Mouse (Mus musculus) hindbrain, embryonic 15.5 days (tissue): ENCODE measurements at regions not wholly inside any gene's neighbourhood (a gene's known extent, or its start where the extent isn't known, plus 50 kb on each side); places are given as distances from the start of the nearest gene placed in this dataset.

Experiments used
- ATAC-seq: fragments of 200-750 bp; cut with Nextera tagmentation; 2 replicates; pipeline ENCODE4 v1.8.0; 2017; ENCODE audit warnings: low read depth, moderate number of reproducible peaks, moderate TSS enrichment; ENCODE audit not compliant: low FRiP score
- H3K27ac ChIP-seq: fragments of 300-500 bp; sonication (generic); replicated peaks from 2 replicates; pipeline ENCODE4 v1.5.1; 2015; ENCODE audit warnings: mild to moderate bottlenecking, inconsistent platforms
- H3K27me3 ChIP-seq: fragments of 300-500 bp; sonication (generic); 2 replicates; pipeline ENCODE4 v1.6.1; 2015; ENCODE audit warnings: control low read depth, inconsistent platforms
- H3K36me3 ChIP-seq: fragments of 300-500 bp; sonication (generic); 2 replicates; pipeline ENCODE4 v1.6.1; 2015; ENCODE audit warnings: control low read depth, inconsistent platforms
- H3K4me1 ChIP-seq: fragments of 300-500 bp; sonication (generic); replicated peaks from 2 replicates; pipeline ENCODE4 v1.6.1; 2015; ENCODE audit warnings: control low read depth, inconsistent platforms
- H3K4me2 ChIP-seq: fragments of 300-500 bp; sonication (generic); 2 replicates; pipeline ENCODE4 v1.6.1; 2015; ENCODE audit warnings: moderate library complexity, mild to moderate bottlenecking, inconsistent platforms
- H3K4me3 ChIP-seq: fragments of 300-500 bp; sonication (generic); 2 replicates; pipeline ENCODE4 v1.5.1; 2015; ENCODE audit warnings: mild to moderate bottlenecking, inconsistent platforms
- H3K9ac ChIP-seq: fragments of 300-500 bp; sonication (generic); 2 replicates; pipeline ENCODE4 v1.6.1; 2015; ENCODE audit warnings: inconsistent platforms
- H3K9me3 ChIP-seq: fragments of 300-500 bp; sonication (generic); 2 replicates; pipeline ENCODE4 v1.6.1; 2016; ENCODE audit warnings: control low read depth, inconsistent platforms
- WGBS: fragments of 180-500 bp; shearing (Covaris S2); methylation state at CpG from one replicate; pipeline ENCODE4 v1.1.7; 2015; 5-methylcytosine and 5-hydroxymethylcytosine counted together

DNA sequence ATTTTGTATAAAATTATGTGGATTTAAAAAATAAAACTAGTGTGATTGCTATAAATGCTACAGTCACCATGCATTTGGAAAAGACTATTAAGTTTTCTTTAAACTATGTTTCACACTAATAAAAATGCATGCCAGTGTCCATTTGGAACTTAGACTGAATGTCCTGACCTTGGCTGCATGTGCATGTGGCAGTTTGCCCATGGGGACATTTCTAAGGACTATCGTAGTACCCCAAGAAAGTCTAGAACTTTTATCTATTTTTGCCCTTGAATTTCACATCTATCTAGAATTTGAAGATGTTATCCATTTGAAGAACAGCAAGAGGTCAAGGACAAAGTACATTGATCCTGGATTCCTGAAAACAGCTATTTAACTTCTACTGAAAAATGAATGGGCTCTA, 745.9 kb downstream of the Tmem182 start:
- H3K9me3 ChIP-seq, result no peaks in the 10 kb centered on the region
- H3K27ac ChIP-seq, result no peak overlapping the region
- no peak overlapping the region for H3K9ac ChIP-seq
- H3K36me3 ChIP-seq, result no peaks in the 10 kb centered on the region
- H3K27me3 ChIP-seq, result no peaks in the 10 kb centered on the region
- H3K4me1 ChIP-seq, result no peaks in the 10 kb centered on the region
- no peak overlapping the region for H3K4me3 ChIP-seq
- no peak for ATAC-seq
- no peak overlapping the region for H3K4me2 ChIP-seq
- WGBS, result 94% methylated on average over 1 of the region's 1 CpGs

GRCm38 (mm10) chr1:41555607-41556006, 750.2 kb downstream of the Tmem182 start:
- 55% methylated on average over 2 of the region's 2 CpGs for WGBS
- Histone ChIP-seq H3K27ac (0 out of 2 replicates have a peak overlapping the region, but pooled peaks have one; percentile 7), H3K4me3 (no peak overlapping the region), H3K4me2 (no peak overlapping the region), H3K9me3 (no peaks in the 10 kb centered on the region), H3K9ac (no peak overlapping the region), H3K27me3 (no peaks in the 10 kb centered on the region), H3K4me1 (no peaks in the 10 kb centered on the region), H3K36me3 (no peaks in the 10 kb centered on the region)
- 0 out of 2 replicates have a peak, but pooled peaks have one; percentile 72 for ATAC-seq

DNA sequence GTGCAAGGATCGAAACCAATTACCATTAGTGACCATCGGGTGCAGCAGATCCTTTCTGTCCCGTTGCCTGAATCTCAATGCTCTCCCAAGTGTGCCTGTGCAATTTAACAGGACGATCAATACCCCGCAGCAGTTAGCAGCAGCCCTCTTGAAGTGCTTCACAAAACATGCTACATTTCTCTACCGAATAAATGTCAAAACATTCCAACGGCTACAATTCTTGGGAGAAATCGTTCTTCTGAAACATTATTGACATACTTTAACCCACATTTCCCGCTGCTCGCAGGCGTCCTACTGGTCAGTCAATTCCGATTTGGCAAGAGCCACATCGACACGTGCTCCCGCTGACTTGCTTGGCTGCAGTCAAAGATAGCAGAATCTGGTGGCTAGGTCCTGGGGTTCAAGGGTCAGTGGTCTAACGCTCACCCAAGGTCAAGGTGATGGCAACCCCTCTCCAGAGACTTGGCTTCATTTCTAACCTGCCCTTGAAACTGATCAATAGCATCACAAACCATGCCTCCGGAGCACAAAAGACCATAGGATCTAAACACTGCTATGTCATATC, 753.8 kb downstream of the Tmem182 start:
- Histone ChIP-seq H3K4me2 (peak overlapping the region; percentile 23), H3K4me3 (no peak overlapping the region), H3K4me1 (no peaks in the 10 kb centered on the region), H3K9ac (no peak overlapping the region), H3K9me3 (no peaks in the 10 kb centered on the region), H3K27ac (no peak overlapping the region), H3K36me3 (no peaks in the 10 kb centered on the region), H3K27me3 (no peaks in the 10 kb centered on the region)
- WGBS, result 80% methylated on average over 17 of the region's 17 CpGs
- ATAC-seq, result no peak

GRCm38 (mm10) chr1:41559991-41560390, 754.6 kb downstream of the Tmem182 start:
- no peak overlapping the region for H3K4me2 ChIP-seq
- no peaks in the 10 kb centered on the region for H3K27me3 ChIP-seq
- 77% methylated on average over 3 of the region's 3 CpGs for WGBS
- no peak for ATAC-seq
- H3K4me3 ChIP-seq, result no peak overlapping the region
- H3K36me3 ChIP-seq, result no peaks in the 10 kb centered on the region
- no peak overlapping the region for H3K27ac ChIP-seq
- no peaks in the 10 kb centered on the region for H3K9me3 ChIP-seq
- H3K9ac ChIP-seq, result no peak overlapping the region
- no peaks in the 10 kb centered on the region for H3K4me1 ChIP-seq

DNA sequence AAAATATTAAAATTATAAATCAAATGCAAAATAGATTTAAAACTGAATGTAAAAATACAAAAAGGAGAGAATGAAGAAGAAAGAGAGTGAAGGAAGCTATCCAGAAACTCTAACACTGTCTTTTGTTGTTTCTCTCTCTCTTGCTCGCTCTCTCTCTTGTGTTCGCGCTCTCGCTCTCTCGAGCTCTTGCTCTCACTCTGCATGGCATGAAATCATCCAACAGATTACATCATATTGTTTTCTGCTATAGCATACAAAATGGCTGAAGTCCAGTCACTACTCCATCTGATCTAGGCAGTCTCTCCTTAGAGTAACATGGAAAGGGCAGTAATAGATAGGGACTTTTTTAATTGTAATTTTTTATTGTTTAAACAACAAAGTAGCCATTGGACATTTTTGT, 798.1 kb downstream of the Tmem182 start:
- ATAC-seq, result no peak
- Histone ChIP-seq H3K36me3 (no peaks in the 10 kb centered on the region), H3K9ac (no peak overlapping the region), H3K4me2 (no peak overlapping the region), H3K4me3 (no peak overlapping the region), H3K4me1 (no peaks in the 10 kb centered on the region), H3K27ac (no peak overlapping the region), H3K9me3 (no peaks in the 10 kb centered on the region), H3K27me3 (no peaks in the 10 kb centered on the region)
- 77% methylated on average over 5 of the region's 5 CpGs for WGBS

DNA sequence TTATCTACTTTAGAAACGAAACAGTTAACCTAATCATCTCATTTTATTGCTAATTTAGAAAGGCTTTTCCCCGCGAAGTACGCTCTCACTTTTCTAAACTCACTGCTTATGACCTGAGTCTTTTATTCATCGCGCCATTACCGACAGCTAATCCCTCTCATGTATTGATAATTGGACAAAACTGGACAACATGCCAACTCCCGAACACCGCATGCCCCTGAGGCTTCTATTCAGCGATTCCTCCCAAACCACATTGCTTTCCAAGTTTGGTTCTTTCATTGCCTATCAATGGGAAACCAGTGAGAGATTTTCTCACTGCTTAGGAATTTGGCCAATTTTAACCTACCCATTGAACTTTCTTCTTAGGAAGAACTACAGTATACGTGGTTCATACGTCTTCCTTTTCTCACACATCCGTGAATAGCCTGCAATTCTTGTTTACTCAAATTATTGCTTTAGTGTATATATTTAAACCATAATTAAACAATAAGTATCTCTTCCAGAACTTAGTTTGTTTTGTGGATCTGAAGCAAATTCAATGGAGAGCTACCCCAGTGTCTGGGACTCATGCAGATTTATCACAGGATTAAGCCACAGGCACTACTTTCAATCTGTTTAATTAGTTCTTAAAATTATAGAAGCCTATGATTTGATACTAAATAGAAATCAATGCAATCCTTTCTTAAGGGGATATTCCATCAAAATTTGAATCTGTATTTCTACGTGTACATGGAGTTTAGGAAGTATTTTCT, 799.8 kb downstream of the Tmem182 start:
- ATAC-seq, result no peak
- Histone ChIP-seq H3K4me3 (no peak overlapping the region), H3K36me3 (no peaks in the 10 kb centered on the region), H3K9me3 (no peaks in the 10 kb centered on the region), H3K4me2 (peak overlapping the region; percentile 31), H3K9ac (no peak overlapping the region), H3K27ac (0 out of 2 replicates have a peak overlapping the region, but pooled peaks have one; percentile 38), H3K4me1 (no peaks in the 10 kb centered on the region), H3K27me3 (no peaks in the 10 kb centered on the region)
- WGBS, result 55% methylated on average over 14 of the region's 14 CpGs

GRCm38 (mm10) chr1:41605748-41606131, 800.3 kb downstream of the Tmem182 start:
- no peak for ATAC-seq
- H3K9me3 ChIP-seq, result no peaks in the 10 kb centered on the region
- no peak overlapping the region for H3K4me3 ChIP-seq
- no peaks in the 10 kb centered on the region for H3K36me3 ChIP-seq
- WGBS, result 25% methylated on average over 3 of the region's 3 CpGs
- H3K9ac ChIP-seq, result no peak overlapping the region
- H3K4me2 ChIP-seq, result no peak overlapping the region
- peak overlapping the region; percentile 45; the same call in 1 of the 2 replicates for H3K27ac ChIP-seq
- no peaks in the 10 kb centered on the region for H3K4me1 ChIP-seq
- no peaks in the 10 kb centered on the region for H3K27me3 ChIP-seq

DNA sequence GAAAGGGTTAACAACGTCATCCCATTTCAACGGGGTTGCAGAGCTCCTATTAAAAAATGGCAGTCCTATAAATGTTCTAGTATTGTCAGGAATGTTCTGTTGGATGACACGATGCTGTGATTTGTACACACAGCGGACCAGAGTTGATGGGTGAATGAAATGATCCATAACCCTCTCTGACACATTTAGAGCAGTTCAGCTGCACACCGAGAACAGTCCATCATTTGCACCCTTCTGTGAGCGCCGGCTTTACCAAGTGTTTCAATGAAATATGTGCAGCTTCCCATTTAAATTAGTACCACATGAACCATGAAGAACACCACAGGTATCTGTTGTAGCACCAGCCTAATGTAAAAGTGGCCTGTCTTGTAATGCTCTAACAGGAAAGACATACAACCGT, 805.4 kb downstream of the Tmem182 start:
- no peaks in the 10 kb centered on the region for H3K4me1 ChIP-seq
- no peak overlapping the region for H3K27ac ChIP-seq
- H3K4me2 ChIP-seq, result no peak overlapping the region
- no peaks in the 10 kb centered on the region for H3K36me3 ChIP-seq
- H3K4me3 ChIP-seq, result no peak overlapping the region
- no peak for ATAC-seq
- WGBS, result 56% methylated on average over 8 of the region's 8 CpGs
- H3K27me3 ChIP-seq, result no peaks in the 10 kb centered on the region
- H3K9ac ChIP-seq, result no peak overlapping the region
- no peaks in the 10 kb centered on the region for H3K9me3 ChIP-seq

DNA sequence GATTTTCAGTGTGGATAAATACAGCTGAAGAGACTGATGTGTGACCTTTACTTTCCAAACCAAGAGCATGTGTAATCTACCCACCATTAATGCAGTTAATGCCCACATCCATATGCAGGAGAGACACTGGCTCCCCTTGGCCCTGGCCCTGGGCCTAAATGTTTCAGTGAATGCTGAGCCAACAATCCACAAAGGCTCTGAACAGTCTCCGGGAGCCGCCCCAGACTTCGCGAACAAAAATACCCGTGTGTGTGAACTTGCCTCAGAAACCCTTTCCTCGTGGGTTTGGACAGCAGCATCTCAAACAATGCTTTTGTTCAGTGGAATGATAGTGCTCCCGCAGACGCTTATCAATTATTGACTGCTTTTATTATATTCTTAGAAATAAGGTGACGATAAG, 846.4 kb downstream of the Tmem182 start:
- Histone ChIP-seq H3K27me3 (no peaks in the 10 kb centered on the region), H3K9ac (no peak overlapping the region), H3K4me2 (peak overlapping the region; percentile 21), H3K36me3 (no peaks in the 10 kb centered on the region), H3K4me1 (peaks cover 4% of the 10 kb centered on the region; the same call in 1 of the 2 replicates), H3K4me3 (no peak overlapping the region), H3K9me3 (no peaks in the 10 kb centered on the region), H3K27ac (0 out of 2 replicates have a peak overlapping the region, but pooled peaks have one; percentile 10)
- peak; percentile 80; the same call in 1 of the 2 replicates for ATAC-seq
- 33% methylated on average over 9 of the region's 9 CpGs for WGBS

DNA sequence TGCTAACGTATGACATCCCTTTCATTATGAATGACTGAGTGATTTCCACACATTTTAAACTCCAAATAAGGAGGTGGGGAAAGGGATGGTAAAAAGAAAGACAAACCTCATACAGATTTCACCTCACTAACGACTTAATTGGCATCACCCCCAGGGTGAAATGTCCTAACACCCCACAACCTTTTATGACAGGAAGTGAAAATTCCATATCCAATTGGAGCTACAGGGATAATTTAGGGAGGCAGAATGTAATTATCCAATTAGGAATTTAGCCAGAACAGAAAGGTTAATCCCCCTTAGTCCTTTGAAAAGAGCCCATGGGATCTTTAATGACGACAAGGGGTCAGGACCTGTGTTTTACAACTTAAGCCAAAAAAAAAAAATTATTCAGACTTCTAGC, 846.8 kb downstream of the Tmem182 start:
- no peaks in the 10 kb centered on the region for H3K36me3 ChIP-seq
- 25% methylated on average over 3 of the region's 3 CpGs for whole genome bisulfite sequencing
- 0 out of 2 replicates have a peak overlapping the region, but pooled peaks have one; percentile 10 for H3K27ac ChIP-seq
- no peak overlapping the region for H3K9ac ChIP-seq
- ATAC-seq, result no peak
- H3K4me2 ChIP-seq, result peak overlapping the region; percentile 21
- no peak overlapping the region for H3K4me3 ChIP-seq
- H3K4me1 ChIP-seq, result peaks cover 4% of the 10 kb centered on the region; the same call in 1 of the 2 replicates
- H3K9me3 ChIP-seq, result no peaks in the 10 kb centered on the region
- no peaks in the 10 kb centered on the region for H3K27me3 ChIP-seq

- ATAC-seq, result peak; percentile 86
- 43% methylated on average over 8 of the region's 8 CpGs for WGBS
- H3K9ac ChIP-seq, result no peak overlapping the region
Measured at GRCm38 (mm10) chr1:41652646-41653427, 847.4 kb downstream of the Tmem182 start.

DNA sequence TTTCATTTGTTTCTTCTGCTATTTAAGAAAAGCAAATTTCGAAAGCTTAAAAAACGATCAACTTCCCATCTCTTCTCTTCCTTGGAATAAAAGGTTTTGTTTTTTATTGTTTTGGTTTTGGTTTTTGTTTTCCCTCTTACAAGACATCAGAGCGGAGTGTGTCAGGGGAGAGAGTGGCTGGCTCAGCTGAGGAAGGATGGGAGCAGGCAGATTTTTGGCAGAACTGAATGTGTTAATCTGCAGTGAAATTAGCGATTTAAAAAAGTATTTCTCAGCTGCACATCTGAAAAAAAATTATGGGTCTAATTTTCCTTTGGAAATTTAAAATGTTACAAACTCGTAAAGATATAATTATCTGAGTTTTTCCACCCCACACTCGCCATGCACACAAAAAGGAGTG, 868.7 kb downstream of the Tmem182 start:
- H3K9ac ChIP-seq, result no peak overlapping the region
- 77% methylated on average over 6 of the region's 6 CpGs for WGBS
- no peaks in the 10 kb centered on the region for H3K36me3 ChIP-seq
- H3K4me1 ChIP-seq, result no peaks in the 10 kb centered on the region
- H3K9me3 ChIP-seq, result no peaks in the 10 kb centered on the region
- ATAC-seq, result no peak
- H3K4me2 ChIP-seq, result no peak overlapping the region
- H3K4me3 ChIP-seq, result no peak overlapping the region
- H3K27ac ChIP-seq, result no peak overlapping the region
- no peaks in the 10 kb centered on the region for H3K27me3 ChIP-seq

More at GRCm38 (mm10) chr1:41652646-41653427, 847.4 kb downstream of the Tmem182 start:
- H3K4me1 ChIP-seq, result peaks cover 4% of the 10 kb centered on the region; the same call in 1 of the 2 replicates
- H3K27ac ChIP-seq, result peak overlapping the region; percentile 25; the same call in 1 of the 2 replicates
- no peaks in the 10 kb centered on the region for H3K27me3 ChIP-seq
- H3K4me2 ChIP-seq, result peak overlapping the region; percentile 21; the same call in 1 of the 2 replicates
- no peaks in the 10 kb centered on the region for H3K36me3 ChIP-seq
- H3K9me3 ChIP-seq, result no peaks in the 10 kb centered on the region
- no peak overlapping the region for H3K4me3 ChIP-seq
